Mouse (Mus musculus) left cerebral cortex, adult 8-10 months (tissue): Measurements from ENCODE around the gene Tert. TPM values are rescaled to one million over a fixed set of nuclear protein-coding genes. Genes with fewer than 3 reads are reported as not detected.

Experiments used
- DNase-seq, 2 experiments: peaks; one replicate each; pipeline ENCODE4 v3.0.0; 2022; ENCODE audit warnings: low spot score in 2 of 2
- total RNA-seq, 4 experiments: library from RNA; stranded (reverse); gene quantifications; 2 replicates each; pipeline ENCODE4 v1.2.4; 2022

Gene Tert
- total RNA-seq, 4 experiments from 2014 or later = 1.8 to 4.6 (median 2.6) TPM

- no peak for DNase-seq
Measured at GRCm38 (mm10) chr13:73675161-73675560, 48.5 kb downstream of the Tert start.

GRCm38 (mm10) chr13:73677853-73678252, 51.1 kb downstream of the Tert start, which contains the start of gene Slc6a18:
Gene Slc6a18, minus strand, starts transcription at chr13:73678023.
- DNase-seq = no peak

- DNase-seq = no peak
Measured at GRCm38 (mm10) chr13:73679311-73679710, 52.6 kb downstream of the Tert start.

- no peak for DNase-seq
Measured at GRCm38 (mm10) chr13:73680394-73680793, 53.7 kb downstream of the Tert start.

- no peak for DNase-seq
Measured at GRCm38 (mm10) chr13:73682226-73682625, 55.5 kb downstream of the Tert start.

- peak in 1 of 2 experiments; percentile 65 for DNase-seq
Measured at GRCm38 (mm10) chr13:73683682-73684081, 57.0 kb downstream of the Tert start.

GRCm38 (mm10) chr13:73684412-73684811, 57.7 kb downstream of the Tert start:
- no peak for DNase-seq

GRCm38 (mm10) chr13:73685502-73685901, 58.8 kb downstream of the Tert start:
- no peak for DNase-seq

- no peak for DNase-seq
Measured at GRCm38 (mm10) chr13:73687601-73688000, 60.9 kb downstream of the Tert start.

GRCm38 (mm10) chr13:73688934-73689333, 62.2 kb downstream of the Tert start:
- DNase-seq = no peak

GRCm38 (mm10) chr13:73692249-73692868, 65.6 kb downstream of the Tert start:
- peak; percentile 7 to 12 for DNase-seq

- no peak for DNase-seq
Measured at GRCm38 (mm10) chr13:73693333-73693732, 66.6 kb downstream of the Tert start.

- no peak for DNase-seq
Measured at GRCm38 (mm10) chr13:73694972-73695371, 68.3 kb downstream of the Tert start.

- DNase-seq = no peak
Measured at GRCm38 (mm10) chr13:73696529-73696928, 69.8 kb downstream of the Tert start.

Other genes with a start within 250 kb of the Tert start
- gene Lpcat1, start 159.7 kb upstream of the Tert start, total RNA-seq = 10 to 100 TPM; 41.8 to 46.2 (median 44.9) TPM
- under 1 TPM; 0.13 to 0.21 (median 0.15) TPM for gene Slc6a3, start 90.2 kb upstream of the Tert start, total RNA-seq
- 100 to 1,000 TPM; 112 to 134 (median 122) TPM for gene Clptm1l, start 22.9 kb upstream of the Tert start, total RNA-seq
- gene Slc6a18, start 51.1 kb downstream of the Tert start, total RNA-seq = not detected
- under 1 TPM in 2 of 4 experiments, not detected in 2; 0.17 to 0.18 TPM for gene Slc6a19, start 78.0 kb downstream of the Tert start, total RNA-seq
- 10 to 100 TPM in 1 of 4 experiments, 1 to 10 TPM in 3; 3.5 to 10.8 (median 5.5) TPM for gene Slc12a7, start 106.2 kb downstream of the Tert start, total RNA-seq
- gene Nkd2, start 220.7 kb downstream of the Tert start, total RNA-seq = 1 to 10 TPM; 2.6 to 3.4 (median 3.2) TPM